Mouse (Mus musculus): ENCODE data around the gene Kmt5c.
A peak's percentile ranks its signal among the peaks of the same experiment; 100 is the strongest.
"Not testable (repeated sequence)": the region's sequence is repeated elsewhere in the genome, so short reads cannot be mapped to it uniquely, and the experiment has no call there.

Kmt5c gene

DNA sequence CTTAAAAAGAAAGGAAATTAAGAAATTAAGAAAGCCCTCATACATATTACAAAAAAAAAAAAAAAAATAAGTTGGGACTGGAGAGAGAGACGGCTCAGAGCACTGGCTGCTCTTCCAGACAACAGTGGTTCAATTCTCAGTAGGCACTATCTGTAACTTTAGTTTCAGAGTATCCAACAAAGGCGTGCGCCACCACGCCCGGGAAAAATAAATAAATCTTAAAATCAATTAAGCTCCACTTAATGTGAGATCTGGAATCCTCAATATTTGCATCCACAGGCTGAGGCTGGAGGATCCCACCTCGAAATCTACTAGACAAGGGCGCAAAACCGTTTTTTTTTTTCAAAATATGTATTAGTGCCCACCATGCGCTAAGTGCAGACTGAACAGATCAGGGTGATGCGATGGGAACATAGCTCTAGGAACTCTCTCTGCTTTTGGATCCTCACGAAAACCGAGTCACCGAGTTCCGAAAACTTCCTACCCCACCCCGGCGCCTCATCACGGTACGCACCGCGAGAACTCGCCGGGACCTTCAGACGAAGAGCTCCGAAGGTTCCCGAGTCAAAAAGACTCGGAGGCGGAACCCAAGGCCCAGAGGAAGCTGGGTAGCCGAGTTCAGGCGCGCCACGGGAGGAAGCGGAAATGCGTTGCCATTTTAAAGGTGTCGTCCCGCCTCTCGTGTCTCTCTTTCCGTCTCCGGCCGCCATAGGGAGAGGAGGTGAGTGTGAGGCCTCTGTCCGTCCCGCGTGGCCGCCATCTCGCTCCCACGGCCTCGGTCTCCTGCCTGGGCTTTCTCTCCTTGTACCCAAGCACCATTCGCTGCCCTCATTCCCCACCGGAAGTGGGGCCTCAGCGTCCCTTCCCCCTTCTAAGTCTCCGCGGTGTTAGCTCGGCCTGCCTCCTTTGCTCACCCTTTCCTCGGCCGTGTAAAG, 52.6 kb downstream of the Kmt5c start, which contains the start of gene Rpl28:
Gene Rpl28, plus strand, starts transcription at position 597 of the 935 bp plus-strand sequence.
- DNase-seq: peak; percentile 95

DNA sequence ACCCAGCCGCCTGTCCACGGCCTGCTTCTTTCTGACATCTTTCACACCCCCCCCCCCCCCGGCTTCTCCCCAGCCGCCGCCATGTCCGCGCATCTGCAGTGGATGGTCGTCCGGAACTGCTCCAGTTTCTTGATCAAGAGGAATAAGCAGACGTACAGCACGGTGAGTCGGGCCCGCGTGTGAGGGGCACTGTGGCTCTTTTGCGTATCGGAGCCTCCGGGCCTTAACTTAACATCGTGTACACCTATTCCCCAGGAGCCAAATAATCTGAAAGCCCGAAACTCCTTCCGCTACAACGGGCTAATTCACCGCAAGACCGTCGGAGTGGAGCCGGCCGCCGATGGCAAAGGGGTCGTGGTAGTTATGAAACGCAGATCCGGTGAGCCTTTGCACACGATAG, 53.3 kb downstream of the Kmt5c start:
- not testable (repeated sequence) for DNase-seq

DNA sequence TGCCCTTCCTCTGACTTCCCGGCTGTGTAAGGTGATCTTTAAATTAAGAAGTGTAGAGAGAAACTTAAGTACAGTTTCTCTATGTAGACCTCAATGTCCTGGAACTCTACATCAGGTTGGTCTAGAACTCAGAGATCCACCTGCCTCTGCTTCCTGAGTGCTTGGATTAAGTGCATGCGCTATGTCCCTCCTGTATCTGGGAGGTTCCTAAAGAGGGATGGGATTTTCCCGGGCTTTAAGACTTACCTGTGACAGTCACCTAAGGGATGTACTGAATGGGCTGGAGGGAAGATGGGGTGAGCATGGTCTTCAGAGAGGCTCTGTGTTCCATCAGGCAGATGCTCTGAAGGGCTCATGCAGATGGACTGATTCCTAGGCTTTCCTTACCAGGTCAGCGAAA, 53.8 kb downstream of the Kmt5c start:
- no peak for DNase-seq

DNA sequence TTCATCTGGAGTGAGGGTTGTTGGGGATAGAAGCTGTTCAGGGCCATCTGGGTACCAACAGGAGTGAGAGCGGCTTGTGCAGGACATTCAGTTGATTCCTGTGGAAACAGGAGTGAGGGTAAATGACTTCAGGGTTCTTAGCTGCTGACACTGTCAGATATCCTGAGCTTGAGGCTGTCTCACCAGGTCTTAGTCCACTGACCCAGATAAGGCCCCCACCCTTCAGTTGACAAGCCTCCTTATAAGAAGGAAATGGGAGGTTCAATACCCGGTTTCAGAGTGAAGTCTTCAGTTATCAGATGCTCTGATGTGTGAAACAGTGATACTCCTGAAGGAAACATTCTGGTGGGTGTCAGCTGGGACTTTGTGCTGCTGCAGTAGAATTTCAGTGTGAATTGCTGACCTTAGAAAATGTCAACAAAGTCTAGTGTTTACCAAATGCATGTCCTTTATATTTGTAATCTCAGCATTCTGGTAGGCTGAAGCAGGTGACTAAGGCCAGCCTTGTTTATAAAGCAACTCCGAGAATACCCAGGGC, 54.8 kb downstream of the Kmt5c start:
- no peak for DNase-seq

DNA sequence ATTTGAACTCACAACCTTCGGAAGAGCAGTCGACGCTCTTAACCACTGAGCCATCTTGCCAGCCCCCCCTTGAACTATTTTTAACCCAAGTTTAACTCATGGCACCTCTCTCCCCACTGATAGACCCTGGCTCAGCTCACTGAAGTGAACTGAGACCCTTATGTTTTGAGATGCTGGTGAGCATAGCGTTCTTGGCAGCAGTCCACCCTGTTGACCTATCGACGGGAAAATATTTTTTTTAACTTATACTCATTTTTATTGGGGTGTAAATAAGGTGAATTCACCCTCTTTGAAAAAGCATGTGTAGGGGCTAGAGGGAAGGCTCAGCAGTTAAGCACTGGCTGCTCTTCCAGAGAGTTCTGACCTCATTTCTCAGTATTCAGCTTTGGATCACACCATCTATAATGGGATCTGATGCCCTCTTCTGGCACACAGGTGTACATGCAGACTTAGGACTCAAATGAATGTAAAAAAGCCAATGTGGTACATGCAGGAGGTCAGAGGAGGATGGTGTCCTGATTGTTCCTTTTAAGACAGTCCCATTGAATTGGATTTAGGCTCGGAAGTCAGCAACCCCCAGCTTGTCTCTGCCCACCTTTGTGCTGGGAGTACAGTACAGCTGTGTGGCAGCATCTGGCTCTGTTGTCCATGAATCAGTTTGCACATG, 56.0 kb downstream of the Kmt5c start:
- peak; percentile 22 for DNase-seq

All from kidney, adult 18-20 months (tissue).